Mouse (Mus musculus): ENCODE measurements around the gene Cand1.

Cand1 gene

DNA sequence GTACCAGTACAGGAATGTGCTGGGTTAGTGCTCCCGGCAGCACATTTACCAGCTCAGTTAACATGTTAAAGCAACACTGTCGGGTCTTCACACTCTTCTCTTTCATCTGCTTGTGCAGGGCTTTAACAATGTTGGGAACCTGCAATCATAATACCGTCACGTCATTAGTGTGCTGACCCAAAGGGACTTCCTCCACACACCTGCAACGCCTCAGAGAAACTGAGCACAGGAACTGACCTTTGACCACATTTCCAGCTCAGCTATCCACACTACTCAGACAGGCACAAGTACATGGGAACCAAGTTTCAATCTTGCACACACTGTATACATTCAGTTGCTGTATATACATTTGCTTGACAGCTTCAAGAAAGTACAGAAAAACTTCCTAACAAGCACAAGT lies 27.4 kb downstream of the Cand1 start:
- DNase-seq (ENCODE audit: extremely low read depth, insufficient read length, low spot score): no peak

GRCm38 (mm10) chr10:119211251-119211650 lies 28.6 kb downstream of the Cand1 start:
- no peak for DNase-seq (ENCODE audit: extremely low read depth, insufficient read length, low spot score)

GRCm38 (mm10) chr10:119206309-119206932 lies 33.4 kb downstream of the Cand1 start:
- no peak for DNase-seq (ENCODE audit: extremely low read depth, insufficient read length, low spot score)

DNA sequence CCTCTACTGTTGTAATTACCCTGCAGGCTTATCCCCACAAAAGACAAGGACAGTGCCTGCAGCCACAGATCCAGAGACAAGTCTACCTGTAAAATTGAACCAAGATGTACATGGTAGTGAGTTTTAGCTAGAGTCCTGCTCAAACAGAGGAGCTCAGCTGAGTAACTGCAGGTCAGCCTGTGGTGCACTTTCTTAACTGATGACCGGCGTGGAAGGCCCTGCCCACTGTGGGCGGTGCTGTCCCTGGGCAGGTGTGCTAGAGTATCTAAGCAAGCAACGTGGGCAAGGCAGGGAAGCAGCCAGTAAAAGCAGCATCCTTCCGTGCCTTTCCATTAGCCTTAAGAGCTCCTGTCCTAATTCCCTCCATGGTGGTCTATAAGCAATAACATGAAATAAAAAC lies 34.6 kb downstream of the Cand1 start:
- no peak for DNase-seq (ENCODE audit: extremely low read depth, insufficient read length, low spot score)

GRCm38 (mm10) chr10:119204334-119204946 lies 35.4 kb downstream of the Cand1 start:
- no peak for DNase-seq (ENCODE audit: extremely low read depth, insufficient read length, low spot score)

- no peak for DNase-seq (ENCODE audit: extremely low read depth, insufficient read length, low spot score)
These were observed 40.0 kb downstream of the Cand1 start for GRCm38 (mm10) chr10:119199864-119200263.

DNA sequence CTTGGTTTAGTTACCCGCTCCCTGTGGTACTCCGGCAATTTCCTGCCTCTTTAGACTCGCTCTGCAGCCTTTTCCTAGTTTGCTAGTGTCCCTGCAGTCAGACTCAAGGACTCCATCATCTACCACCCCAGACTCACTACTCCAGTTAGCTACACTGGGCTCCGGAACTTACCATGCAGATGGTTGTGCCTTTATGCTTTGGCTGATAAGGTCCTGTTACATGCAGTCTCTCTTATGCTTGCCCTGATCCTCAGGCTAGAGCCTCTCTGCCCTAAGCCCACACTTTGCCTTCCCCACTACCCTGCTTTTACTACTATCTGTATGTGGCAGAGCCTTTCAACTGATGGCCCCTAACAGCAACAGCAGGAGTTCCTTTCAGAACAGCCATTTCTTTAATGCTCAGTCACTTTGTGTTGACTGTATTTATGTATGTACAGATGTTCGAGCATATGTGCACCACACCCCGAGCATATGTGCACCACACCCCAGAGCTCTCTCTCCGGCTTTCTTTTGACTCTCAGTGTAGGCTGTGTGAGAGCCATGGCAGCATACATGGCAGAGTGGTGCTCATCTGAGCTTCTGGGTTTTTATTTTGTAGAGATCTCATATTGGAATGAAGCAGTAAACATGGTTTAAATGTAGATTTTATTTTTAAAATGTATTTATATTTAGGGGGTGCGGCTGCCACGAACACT lies 41.5 kb downstream of the Cand1 start:
- DNase-seq (ENCODE audit: extremely low read depth, insufficient read length, low spot score): no peak

DNA sequence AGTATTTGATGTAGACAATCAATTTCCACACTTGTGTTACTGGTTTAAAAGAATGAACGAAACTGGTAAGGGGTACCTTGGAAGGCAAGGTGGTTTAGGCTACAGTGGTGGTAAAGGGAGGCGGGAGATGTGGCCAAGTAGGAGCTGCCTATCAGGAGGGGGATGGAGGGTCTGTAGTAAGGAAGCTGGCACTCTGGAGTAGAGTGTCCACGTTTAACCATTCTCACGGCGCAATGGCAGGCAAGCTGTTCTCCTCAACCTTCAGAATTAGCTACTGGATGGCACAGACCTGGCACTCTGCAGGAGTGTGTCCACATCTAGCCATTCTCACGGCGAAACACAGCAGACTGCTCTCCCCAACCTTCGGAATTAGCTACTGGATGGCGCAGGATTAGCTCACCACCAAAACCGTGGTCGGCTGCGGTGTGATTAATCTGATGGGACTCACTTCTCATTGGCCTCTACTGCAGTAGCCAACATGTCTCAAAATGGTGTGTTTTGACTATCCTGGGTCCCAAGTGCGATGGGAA lies 42.2 kb downstream of the Cand1 start:
- DNase-seq (ENCODE audit: extremely low read depth, insufficient read length, low spot score): no peak

DNA sequence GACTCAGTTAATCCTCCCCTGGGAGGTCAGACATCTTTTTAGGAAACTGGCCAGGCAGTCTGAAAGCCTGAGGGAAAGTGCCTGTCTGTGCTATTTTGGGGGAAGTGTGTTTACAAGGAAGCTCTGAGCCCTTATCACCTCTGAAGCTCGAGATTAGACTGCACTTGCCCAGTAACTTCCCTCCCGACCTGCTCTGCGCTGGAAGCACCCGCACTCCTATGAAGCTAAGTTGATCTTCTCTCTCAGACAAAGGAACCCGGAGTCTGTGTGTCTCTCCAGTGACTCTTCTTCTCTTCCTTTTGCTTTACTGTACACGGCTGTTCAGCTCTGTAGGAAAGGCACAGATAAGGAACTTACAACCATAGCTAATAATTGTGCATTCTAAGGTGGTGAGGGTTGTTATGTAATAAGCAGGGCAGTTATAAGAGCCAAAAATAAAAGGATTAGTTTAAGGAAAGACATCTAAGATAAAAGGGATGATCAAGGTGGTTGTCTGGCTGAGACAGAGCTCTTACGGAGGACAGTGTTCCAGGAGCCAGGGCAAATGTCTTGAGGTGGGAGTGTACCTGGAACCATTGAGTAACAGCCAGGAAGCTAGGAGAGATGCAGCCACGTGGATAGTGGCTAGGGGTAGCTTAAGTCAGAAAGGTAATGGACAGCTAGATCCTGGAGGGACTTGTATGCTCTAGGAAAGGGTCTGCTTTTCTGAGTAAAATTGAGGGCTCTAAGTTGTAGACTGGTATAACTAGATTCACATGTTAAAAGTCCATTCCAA lies 47.1 kb downstream of the Cand1 start:
- DNase-seq (ENCODE audit: extremely low read depth, insufficient read length, low spot score): no peak

DNA sequence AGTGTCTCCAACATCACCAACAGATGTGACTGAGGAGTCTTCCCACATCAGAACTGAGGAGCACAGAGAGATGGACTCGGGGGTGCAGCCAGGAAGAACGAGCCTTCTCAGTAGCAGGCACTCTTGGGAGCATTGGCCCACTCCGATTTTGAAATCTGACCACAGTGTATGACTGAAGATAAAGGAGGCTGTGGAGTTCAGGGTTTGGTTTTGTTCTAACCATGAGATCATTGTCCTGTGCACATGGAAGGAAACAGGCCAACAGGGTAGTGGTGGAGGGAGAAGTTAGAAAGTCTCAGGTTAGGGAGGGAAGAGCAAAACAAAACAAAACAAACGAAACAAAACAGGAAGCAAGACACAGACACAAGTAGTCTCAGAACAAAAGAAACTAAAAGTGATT lies 52.1 kb downstream of the Cand1 start:
- DNase-seq (ENCODE audit: extremely low read depth, insufficient read length, low spot score): no peak

DNA sequence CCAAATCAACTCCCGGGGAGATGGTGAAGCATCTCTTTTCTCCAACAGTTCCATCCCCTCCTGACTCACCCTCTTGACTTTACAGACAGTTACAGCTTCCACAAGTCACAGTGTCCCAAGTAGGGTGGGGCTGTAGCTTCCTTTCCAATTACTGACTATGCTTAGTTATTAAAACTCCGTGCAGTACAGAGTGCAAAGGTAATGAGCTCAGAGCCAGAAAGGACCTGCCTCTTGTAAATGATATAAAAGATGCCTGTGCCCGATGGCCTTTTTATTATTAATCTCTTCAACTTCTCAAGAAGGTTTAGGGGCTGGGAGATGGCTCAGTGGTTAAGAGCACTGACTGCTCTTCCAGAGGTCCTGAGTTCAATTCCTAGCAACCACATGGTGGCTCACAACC lies 70.2 kb downstream of the Cand1 start:
- DNase-seq (ENCODE audit: extremely low read depth, insufficient read length, low spot score): no peak

DNA sequence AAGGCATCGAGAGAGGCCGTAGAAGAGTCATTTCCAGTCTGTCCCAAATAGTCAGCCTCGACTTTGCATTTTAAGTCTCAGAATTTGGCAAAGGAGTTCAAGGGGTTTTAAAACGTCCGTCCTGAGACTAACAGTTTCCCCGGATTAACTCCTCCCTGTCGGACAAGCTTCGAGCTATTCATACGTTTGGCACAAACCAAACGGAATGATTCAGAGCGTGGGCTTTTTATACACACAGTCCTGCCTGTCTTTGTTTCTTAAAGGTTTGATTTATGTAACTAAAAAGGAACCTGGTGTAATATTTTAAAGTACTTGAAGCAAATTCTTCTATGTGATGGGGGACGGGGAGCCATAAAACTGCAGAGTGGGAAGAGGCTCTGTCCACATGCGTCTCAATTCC lies 70.6 kb downstream of the Cand1 start:
- no peak for DNase-seq (ENCODE audit: extremely low read depth, insufficient read length, low spot score)

GRCm38 (mm10) chr10:119168791-119169190 lies 71.1 kb downstream of the Cand1 start:
- peak; percentile 11 for DNase-seq (ENCODE audit: extremely low read depth, insufficient read length, low spot score)

DNA sequence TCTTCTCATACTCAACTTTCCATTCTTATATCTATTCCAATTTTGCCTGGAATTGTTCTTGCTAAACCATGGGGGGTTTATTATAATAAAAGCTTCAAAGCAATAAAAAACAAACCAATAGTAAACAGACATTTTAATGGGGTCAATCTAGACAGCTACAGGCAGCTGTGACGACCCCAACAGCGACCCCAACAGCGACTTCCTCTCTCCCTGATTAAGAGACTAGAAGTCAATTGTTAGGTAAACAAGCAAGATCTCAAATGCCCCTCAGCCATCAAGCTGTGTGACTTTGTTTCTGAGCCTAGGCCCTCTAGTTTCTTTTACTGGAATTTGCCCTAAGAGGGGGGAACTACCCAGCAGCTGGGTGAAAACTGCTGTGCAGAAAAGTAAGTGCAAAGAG lies 72.0 kb downstream of the Cand1 start:
- no peak for DNase-seq (ENCODE audit: extremely low read depth, insufficient read length, low spot score)

DNA sequence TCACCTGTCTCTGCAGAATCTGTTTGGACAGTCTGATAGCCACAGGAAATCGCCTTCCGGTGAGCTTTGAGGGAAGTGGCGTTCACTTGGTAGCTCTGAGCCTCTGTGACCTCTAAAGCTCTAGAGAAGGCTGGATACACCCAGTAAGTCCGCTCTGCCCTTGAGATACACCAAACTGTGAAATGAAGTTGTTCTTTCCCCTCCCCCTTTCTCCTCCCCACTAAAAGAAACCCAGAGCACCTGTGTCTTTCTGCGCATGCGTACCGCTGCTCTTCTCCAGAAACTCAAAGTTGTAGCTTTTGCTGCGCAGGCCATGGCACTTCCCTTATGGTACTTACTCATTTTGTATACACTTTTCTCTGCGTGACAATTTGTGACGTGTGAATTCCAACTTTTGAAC lies 74.8 kb downstream of the Cand1 start:
- no peak for DNase-seq (ENCODE audit: extremely low read depth, insufficient read length, low spot score)

- no peak for DNase-seq (ENCODE audit: extremely low read depth, insufficient read length, low spot score)
These were observed 78.0 kb downstream of the Cand1 start for GRCm38 (mm10) chr10:119161820-119162382.

DNA sequence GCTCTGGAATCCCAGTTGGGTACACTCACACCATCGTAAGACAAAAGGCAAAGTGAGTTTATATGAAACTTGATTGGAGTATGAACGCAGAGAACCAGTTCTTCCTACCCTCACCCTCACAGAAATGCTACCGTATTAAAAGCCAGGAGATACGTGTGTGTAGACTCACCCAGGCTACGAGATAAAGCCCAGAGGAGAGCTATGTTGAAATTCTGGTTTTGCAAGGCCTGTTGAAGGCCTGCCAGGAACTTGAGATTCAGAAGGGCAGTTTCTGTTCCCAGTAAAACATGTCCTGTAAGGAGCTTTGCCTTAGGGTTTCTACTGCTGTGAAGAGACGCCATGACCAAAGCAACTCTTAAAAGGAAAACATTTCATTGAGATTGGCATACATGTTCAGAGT lies 79.7 kb downstream of the Cand1 start:
- no peak for DNase-seq (ENCODE audit: extremely low read depth, insufficient read length, low spot score)

DNA sequence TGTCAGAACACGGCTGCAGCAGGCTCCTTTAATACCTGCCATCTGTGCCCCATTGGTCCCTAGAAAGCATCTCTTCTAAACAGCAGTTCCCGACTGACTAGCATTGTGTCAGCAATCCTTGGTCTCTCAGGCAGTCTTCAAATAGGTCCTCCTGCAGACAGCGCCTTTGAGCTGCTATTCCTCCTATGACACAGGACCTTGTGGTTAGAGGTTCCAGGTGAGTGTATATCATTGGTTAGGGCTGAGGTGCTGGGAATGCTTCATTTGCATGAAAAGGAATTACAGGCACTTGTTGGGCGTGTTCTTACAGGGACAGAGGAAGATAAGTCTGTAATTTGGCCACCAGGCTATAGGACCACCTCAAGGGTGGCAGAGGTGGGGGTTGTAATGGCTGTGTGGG lies 90.6 kb downstream of the Cand1 start:
- no peak for DNase-seq (ENCODE audit: extremely low read depth, insufficient read length, low spot score)
